Mouse (Mus musculus): ENCODE data around the gene Bcr. TPM values are rescaled to one million over a fixed set of nuclear protein-coding genes. Genes with fewer than 3 reads are reported as not detected.

The Bcr gene
- polyA plus RNA-seq, 1 experiment from 2014 or later = 9.1 TPM

DNA sequence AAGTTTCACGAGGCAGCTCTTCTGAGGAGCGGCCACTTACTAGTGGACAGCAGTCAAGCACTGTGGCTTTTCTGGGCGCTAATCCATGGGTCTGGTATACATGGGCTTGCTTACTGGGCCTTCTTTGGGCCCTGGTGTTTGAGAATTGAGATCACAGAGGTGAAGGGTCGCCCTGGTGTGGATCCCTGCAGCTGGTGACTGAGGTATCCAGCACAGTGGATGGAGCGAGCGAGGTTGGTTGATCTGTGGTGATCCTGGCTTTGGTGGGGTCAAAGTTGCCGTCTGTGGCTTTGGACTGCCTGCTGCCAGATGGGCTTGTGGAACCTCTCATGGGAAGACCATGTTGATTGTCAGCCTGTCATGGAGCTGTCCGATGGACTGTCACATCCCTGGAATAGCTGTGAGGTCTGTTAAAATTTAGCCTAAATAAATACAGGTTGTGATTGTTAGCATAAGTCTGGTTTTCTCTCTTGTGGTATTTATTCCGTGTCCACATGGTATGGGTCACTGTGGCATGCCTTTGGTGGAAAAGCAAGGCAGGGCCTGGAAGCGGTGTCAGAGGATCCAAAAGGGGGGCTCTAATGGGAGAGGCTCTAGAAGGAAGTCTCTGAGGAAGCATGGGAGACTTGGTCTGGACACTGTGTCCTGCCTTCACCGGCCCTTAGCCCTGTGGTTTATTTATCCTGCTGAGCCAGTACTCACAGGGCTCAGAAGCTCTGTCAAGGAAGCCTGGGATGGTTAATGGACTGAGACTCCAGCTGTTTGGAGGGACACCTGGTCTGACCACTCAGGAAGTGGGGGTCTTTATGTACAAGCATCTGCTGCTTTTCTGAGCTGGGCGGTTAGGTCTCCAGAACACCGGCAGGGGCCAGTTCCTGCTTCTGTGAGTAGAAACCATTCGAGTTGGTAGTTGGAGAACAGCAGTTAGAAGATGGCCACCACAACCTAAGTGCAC lies 18.1 kb downstream of the Bcr start:
- H3K9me3 ChIP-seq = no peaks in the 10 kb centered on the region
- peaks cover 28% of the 10 kb centered on the region for H3K4me1 ChIP-seq
- no peak overlapping the region; the same call in 1 of the 2 replicates for H3K27ac ChIP-seq (replicated peaks)
- WGBS = 79% methylated on average over 14 of the region's 14 CpGs
- no peak overlapping the region for H3K4me3 ChIP-seq
- DNase-seq (ENCODE audit: low spot score) = no peak
- H3K27me3 ChIP-seq (replicated peaks; ENCODE audit: low read depth, poor library complexity, severe bottlenecking) = no peaks in the 10 kb centered on the region
- H3K36me3 ChIP-seq (replicated peaks) = peaks cover 53% of the 10 kb centered on the region

GRCm38 (mm10) chr10:75085330-75085729 lies 24.9 kb downstream of the Bcr start:
- H3K27me3 ChIP-seq (replicated peaks; ENCODE audit: low read depth, poor library complexity, severe bottlenecking) = no peaks in the 10 kb centered on the region
- H3K9me3 ChIP-seq = no peaks in the 10 kb centered on the region
- 67% methylated on average over 1 of the region's 1 CpGs for WGBS
- no peak for DNase-seq (ENCODE audit: low spot score)
- peaks cover 54% of the 10 kb centered on the region for H3K36me3 ChIP-seq (replicated peaks)
- no peaks in the 10 kb centered on the region for H3K4me1 ChIP-seq
- no peak overlapping the region for H3K4me3 ChIP-seq
- no peak overlapping the region for H3K27ac ChIP-seq (replicated peaks)

DNA sequence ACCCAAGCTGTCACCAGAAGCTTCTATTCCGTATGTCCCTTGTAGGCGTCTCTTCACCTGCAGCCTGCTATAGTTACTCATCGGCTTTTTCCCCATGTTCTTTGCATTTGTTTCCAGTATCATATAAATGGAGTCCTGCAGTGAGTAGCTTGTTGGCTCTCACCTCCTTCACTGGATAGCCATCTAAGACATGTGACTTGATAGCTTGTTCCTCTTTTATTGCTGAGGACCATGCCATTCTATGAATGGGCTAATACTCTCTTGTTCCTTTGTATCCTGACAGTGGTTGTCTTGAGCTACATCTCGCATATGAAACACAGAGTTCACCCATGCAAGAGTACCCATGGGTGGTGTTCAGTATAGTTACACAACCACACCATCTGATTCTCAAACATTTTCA lies 28.1 kb downstream of the Bcr start:
- Histone ChIP-seq H3K27me3 (replicated peaks; ENCODE audit: low read depth, poor library complexity, severe bottlenecking) (no peaks in the 10 kb centered on the region), H3K4me3 (no peak overlapping the region), H3K4me1 (peaks cover 10% of the 10 kb centered on the region), H3K9me3 (no peaks in the 10 kb centered on the region), H3K27ac (replicated peaks) (no peak overlapping the region), H3K36me3 (replicated peaks) (peaks cover 36% of the 10 kb centered on the region)
- 96% methylated on average over 4 of the region's 4 CpGs for WGBS
- DNase-seq (ENCODE audit: low spot score) = no peak

GRCm38 (mm10) chr10:75091478-75092152 lies 31.2 kb downstream of the Bcr start:
- H3K36me3 ChIP-seq (replicated peaks) = peaks cover 11% of the 10 kb centered on the region
- H3K9me3 ChIP-seq = no peaks in the 10 kb centered on the region
- H3K27me3 ChIP-seq (replicated peaks; ENCODE audit: low read depth, poor library complexity, severe bottlenecking) = peaks cover 15% of the 10 kb centered on the region
- no peak overlapping the region for H3K4me3 ChIP-seq
- DNase-seq (ENCODE audit: low spot score) = no peak
- H3K27ac ChIP-seq (replicated peaks) = no peak overlapping the region
- H3K4me1 ChIP-seq = peaks cover 33% of the 10 kb centered on the region
- WGBS = 91% methylated on average over 10 of the region's 10 CpGs

GRCm38 (mm10) chr10:75093252-75093987 lies 33.0 kb downstream of the Bcr start:
- 56% methylated on average over 22 of the region's 22 CpGs for WGBS

GRCm38 (mm10) chr10:75094338-75094737 lies 33.9 kb downstream of the Bcr start:
- no peak for DNase-seq (ENCODE audit: low spot score)
- no peaks in the 10 kb centered on the region for H3K36me3 ChIP-seq (replicated peaks)
- peaks cover 60% of the 10 kb centered on the region for H3K4me1 ChIP-seq
- H3K9me3 ChIP-seq = no peaks in the 10 kb centered on the region
- 98% methylated on average over 1 of the region's 1 CpGs for whole genome bisulfite sequencing
- H3K27ac ChIP-seq (replicated peaks) = no peak overlapping the region
- H3K27me3 ChIP-seq (replicated peaks; ENCODE audit: low read depth, poor library complexity, severe bottlenecking) = peaks cover 16% of the 10 kb centered on the region
- H3K4me3 ChIP-seq = no peak overlapping the region

More at GRCm38 (mm10) chr10:75093252-75093987, 33.0 kb downstream of the Bcr start:
- peak; percentile 52 for DNase-seq (ENCODE audit: low spot score)
- no peaks in the 10 kb centered on the region for H3K36me3 ChIP-seq (replicated peaks)
- H3K9me3 ChIP-seq = no peaks in the 10 kb centered on the region
- peaks cover 16% of the 10 kb centered on the region for H3K27me3 ChIP-seq (replicated peaks; ENCODE audit: low read depth, poor library complexity, severe bottlenecking)
- no peak overlapping the region for H3K4me3 ChIP-seq
- no peak overlapping the region for H3K27ac ChIP-seq (replicated peaks)
- H3K4me1 ChIP-seq = peaks cover 51% of the 10 kb centered on the region

DNA sequence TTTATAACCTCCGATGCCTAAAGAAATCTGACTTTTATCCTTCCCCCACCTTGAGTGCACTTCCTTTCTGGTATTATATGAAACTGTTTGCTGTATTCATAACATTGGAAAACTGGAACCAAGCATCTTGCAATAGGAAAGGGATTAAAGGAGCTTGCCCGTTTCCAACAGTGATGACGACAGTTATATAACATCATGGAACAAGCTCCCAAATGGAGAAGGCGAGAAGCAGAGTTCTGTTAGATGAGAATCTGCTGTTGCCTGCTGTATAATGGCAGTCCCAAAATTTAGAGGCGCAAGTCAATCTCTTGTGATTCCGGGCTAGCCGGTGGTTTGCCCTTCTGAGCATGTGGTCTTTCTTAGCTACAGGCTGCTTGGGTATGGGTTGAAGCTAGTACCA lies 34.8 kb downstream of the Bcr start:
- H3K27me3 ChIP-seq (replicated peaks; ENCODE audit: low read depth, poor library complexity, severe bottlenecking) = peaks cover 17% of the 10 kb centered on the region
- no peak for DNase-seq (ENCODE audit: low spot score)
- H3K27ac ChIP-seq (replicated peaks) = no peak overlapping the region
- H3K4me3 ChIP-seq = no peak overlapping the region
- WGBS = 96% methylated on average over 7 of the region's 7 CpGs
- H3K36me3 ChIP-seq (replicated peaks) = no peaks in the 10 kb centered on the region
- peaks cover 63% of the 10 kb centered on the region for H3K4me1 ChIP-seq
- H3K9me3 ChIP-seq = no peaks in the 10 kb centered on the region

- peak overlapping the region; percentile 63 for H3K27ac ChIP-seq (replicated peaks)
- peaks cover 20% of the 10 kb centered on the region for H3K27me3 ChIP-seq (replicated peaks; ENCODE audit: low read depth, poor library complexity, severe bottlenecking)
These were observed 38.2 kb downstream of the Bcr start for GRCm38 (mm10) chr10:75098446-75099183.

DNA sequence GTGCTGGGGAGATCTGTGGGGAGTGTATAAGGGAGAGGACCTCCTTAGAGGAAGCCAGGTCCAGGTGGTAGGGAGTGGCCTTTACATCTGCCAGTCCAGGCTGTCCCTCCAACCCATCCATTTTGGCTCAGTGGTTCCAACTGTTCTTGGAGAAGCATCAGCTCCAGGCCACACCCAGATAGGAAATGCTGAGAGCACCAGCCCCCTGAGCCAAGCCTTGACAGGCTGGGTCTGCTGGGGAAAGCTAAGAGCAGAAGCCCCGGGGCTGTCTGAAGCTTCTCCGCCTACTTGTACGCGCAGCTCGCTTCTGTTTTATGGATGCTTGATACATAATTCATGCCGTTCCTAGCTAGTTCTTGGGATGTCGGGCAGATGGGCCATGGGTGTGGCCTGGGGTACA lies 39.9 kb downstream of the Bcr start:
- DNase-seq (ENCODE audit: low spot score) = no peak
- no peak overlapping the region for H3K27ac ChIP-seq (replicated peaks)
- H3K4me3 ChIP-seq = no peak overlapping the region
- H3K9me3 ChIP-seq = no peaks in the 10 kb centered on the region
- 85% methylated on average over 7 of the region's 7 CpGs for WGBS
- peaks cover 79% of the 10 kb centered on the region for H3K4me1 ChIP-seq
- H3K36me3 ChIP-seq (replicated peaks) = no peaks in the 10 kb centered on the region
- H3K27me3 ChIP-seq (replicated peaks; ENCODE audit: low read depth, poor library complexity, severe bottlenecking) = peaks cover 18% of the 10 kb centered on the region

More at GRCm38 (mm10) chr10:75098446-75099183, 38.2 kb downstream of the Bcr start:
- H3K4me3 ChIP-seq = no peak overlapping the region
- H3K36me3 ChIP-seq (replicated peaks) = no peaks in the 10 kb centered on the region
- DNase-seq (ENCODE audit: low spot score) = peak; percentile 77
- H3K9me3 ChIP-seq = no peaks in the 10 kb centered on the region
- WGBS = 29% methylated on average over 10 of the region's 10 CpGs
- peaks cover 71% of the 10 kb centered on the region for H3K4me1 ChIP-seq

- H3K27me3 ChIP-seq (replicated peaks; ENCODE audit: low read depth, poor library complexity, severe bottlenecking) = peaks cover 4% of the 10 kb centered on the region
- peaks cover 61% of the 10 kb centered on the region for H3K4me1 ChIP-seq
- H3K36me3 ChIP-seq (replicated peaks) = no peaks in the 10 kb centered on the region
- no peak overlapping the region for H3K4me3 ChIP-seq
- H3K9me3 ChIP-seq = no peaks in the 10 kb centered on the region
- peak overlapping the region; percentile 51; the same call in 1 of the 2 replicates for H3K27ac ChIP-seq (replicated peaks)
- WGBS = 86% methylated on average over 2 of the region's 2 CpGs
- no peak for DNase-seq (ENCODE audit: low spot score)
These were observed 43.1 kb downstream of the Bcr start for GRCm38 (mm10) chr10:75103502-75103901.

DNA sequence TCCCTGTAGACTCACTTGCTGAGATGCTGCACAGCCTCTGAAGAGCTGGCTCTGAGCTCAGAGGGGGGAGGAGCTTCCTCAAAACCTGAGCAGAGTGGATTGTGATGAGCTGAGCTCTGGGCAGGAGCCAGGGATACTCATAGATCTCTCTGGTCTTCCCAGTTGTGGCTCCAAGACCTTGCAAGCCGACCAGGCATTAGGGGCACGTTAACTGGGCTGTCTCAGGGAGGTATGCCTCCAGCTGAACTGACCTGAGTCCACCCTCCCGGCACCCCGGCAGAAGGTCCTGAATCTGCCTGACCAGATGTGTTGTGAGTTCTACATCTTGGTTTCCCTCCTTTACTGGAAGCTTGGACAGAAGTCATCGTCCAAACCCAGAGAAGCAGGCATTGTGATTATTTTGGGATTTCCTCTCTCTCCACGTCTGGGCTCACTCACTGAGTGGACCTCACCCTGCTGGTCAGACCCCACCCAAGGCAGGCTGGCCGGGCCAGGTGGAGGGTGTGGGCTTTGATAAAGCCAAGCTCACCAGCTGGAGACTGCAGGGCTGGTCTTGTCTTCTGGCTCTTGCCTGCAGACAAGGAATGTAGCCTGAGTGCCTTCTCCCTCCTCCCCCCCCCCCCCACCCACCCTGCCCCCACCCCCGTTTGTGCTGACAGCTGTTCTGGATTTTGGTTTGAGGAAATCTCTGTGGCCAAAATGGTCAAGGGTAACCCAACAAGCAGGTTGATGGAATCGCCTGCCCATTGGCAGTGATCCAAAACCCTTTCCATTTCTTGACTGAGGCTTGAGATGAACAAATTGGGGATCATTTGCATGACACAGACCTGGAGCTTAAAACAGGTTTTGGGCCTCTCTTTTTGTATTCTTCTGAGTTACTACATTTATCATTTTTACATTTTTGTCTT lies 44.1 kb downstream of the Bcr start:
- H3K36me3 ChIP-seq (replicated peaks) = no peaks in the 10 kb centered on the region
- DNase-seq (ENCODE audit: low spot score) = no peak
- H3K9me3 ChIP-seq = no peaks in the 10 kb centered on the region
- no peak overlapping the region for H3K4me3 ChIP-seq
- H3K27me3 ChIP-seq (replicated peaks; ENCODE audit: low read depth, poor library complexity, severe bottlenecking) = peaks cover 4% of the 10 kb centered on the region
- WGBS = 70% methylated on average over 9 of the region's 9 CpGs
- H3K4me1 ChIP-seq = peaks cover 52% of the 10 kb centered on the region
- peak overlapping the region; percentile 49; the same call in 1 of the 2 replicates for H3K27ac ChIP-seq (replicated peaks)
